Mouse (Mus musculus) small intestine, adult 2 months (tissue): Measurements from ENCODE around the gene Gm45015.

Experiments
- CTCF ChIP-seq: fragments of 200-500 bp; IDR thresholded peaks from 2 replicates; pipeline ENCODE4 v1.5.1; 2012; ENCODE audit warnings: low read depth, mild to moderate bottlenecking, control low read depth, inconsistent platforms, low read length, moderate library complexity, mixed read lengths; ENCODE audit not compliant: insufficient replicate concordance, insufficient read length; ENCODE audit errors: extremely low read depth
- POLR2A ChIP-seq: fragments of 200-500 bp; IDR thresholded peaks from 2 replicates; pipeline ENCODE4 v1.6.1; 2012; ENCODE audit warnings: low read depth, mild to moderate bottlenecking, control low read depth, inconsistent platforms, low read length, moderate library complexity

DNA sequence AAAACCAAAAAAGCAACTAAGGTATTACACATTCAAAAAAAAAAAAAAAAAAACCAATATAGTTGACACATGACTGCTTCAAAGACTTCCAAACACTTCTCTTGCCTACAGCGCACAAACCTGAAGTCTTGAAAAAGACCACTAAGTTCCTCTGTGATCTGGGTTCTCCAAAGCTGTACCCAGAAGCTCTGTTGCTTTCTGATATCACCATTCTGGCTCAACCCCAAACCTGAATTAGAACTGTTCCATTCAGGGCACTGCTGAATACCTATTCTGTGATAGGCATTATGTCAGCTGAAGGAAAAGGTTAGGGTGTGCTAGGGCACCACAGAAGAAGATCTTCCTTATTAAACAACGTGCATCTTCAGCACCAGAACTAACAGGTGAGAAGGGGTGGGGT is 9.4 kb downstream of the Gm45015 start:
- TF ChIP-seq CTCF (no peak), POLR2A (no peak)
